Mouse (Mus musculus): ENCODE measurements at regions not wholly inside any gene's neighbourhood (a gene's known extent, or its start where the extent isn't known, plus 50 kb on each side); places are given as distances from the start of the nearest gene placed in this dataset.

DNA sequence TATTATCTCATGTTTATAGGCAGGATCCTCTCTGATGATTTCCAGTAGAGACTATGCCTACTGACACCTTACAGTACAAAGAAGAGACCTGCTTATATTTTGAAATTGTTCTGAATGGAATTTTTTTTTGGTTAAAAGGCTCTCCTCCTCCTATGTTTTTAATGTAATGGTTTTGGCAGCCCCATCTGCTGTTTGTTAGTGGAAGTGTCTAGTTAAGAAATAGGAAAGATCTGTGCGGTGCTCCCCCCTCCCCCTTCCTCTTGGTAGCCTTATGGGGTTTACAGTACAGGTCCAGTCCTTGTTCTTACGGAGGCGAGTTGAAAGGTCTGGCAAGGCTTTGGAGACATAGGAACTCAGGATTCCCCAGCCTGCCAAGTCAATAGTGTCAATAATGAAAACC, 334.0 kb upstream of the Mki67 start:
- Histone ChIP-seq H3K27me3 (peaks cover 5% of the 10 kb centered on the region; the same call in 1 of the 2 replicates), H3K4me3 (no peak overlapping the region), H3K9me3 (replicated peaks) (no peaks in the 10 kb centered on the region), H3K9ac (no peak overlapping the region), H3K36me3 (no peaks in the 10 kb centered on the region), H3K27ac (no peak overlapping the region), H3K4me1 (replicated peaks) (peaks cover 39% of the 10 kb centered on the region), H3K4me2 (no peak overlapping the region)
- WGBS, result 52% methylated on average over 3 of the region's 3 CpGs
- no peak for ATAC-seq (replicated peaks; ENCODE audit: insufficient number of reproducible peaks, insufficient read depth, low FRiP score, low read depth)

- Histone ChIP-seq H3K27me3 (no peaks in the 10 kb centered on the region), H3K4me3 (no peak overlapping the region), H3K36me3 (no peaks in the 10 kb centered on the region), H3K4me2 (no peak overlapping the region), H3K27ac (no peak overlapping the region), H3K9ac (no peak overlapping the region), H3K4me1 (replicated peaks) (peaks cover 20% of the 10 kb centered on the region), H3K9me3 (replicated peaks) (no peaks in the 10 kb centered on the region)
- no peak for ATAC-seq (replicated peaks; ENCODE audit: insufficient number of reproducible peaks, insufficient read depth, low FRiP score, low read depth)
- 58% methylated on average over 16 of the region's 16 CpGs for WGBS
Observed at GRCm38 (mm10) chr7:136056876-136057484, 340.8 kb upstream of the Mki67 start.

DNA sequence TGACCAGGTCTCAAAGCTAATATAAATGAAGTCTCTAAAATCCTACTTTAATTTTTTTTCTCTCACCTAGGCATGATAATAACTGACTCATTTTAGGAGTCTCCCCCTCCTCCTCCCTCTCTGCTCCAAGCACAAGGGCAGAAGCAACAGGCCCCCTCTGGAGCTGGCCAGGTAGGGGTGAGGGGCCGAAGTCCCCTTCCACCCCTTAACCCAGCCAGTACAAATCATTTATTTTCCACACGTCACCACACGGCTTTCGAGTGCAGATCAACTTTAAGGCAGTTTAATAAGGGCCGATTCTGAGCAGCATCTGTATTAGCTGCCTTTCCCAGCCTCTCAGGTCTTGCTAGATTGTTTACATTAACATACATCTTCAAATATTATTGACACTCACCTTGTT, 342.2 kb upstream of the Mki67 start:
- ATAC-seq (replicated peaks; ENCODE audit: insufficient number of reproducible peaks, insufficient read depth, low FRiP score, low read depth), result no peak

DNA sequence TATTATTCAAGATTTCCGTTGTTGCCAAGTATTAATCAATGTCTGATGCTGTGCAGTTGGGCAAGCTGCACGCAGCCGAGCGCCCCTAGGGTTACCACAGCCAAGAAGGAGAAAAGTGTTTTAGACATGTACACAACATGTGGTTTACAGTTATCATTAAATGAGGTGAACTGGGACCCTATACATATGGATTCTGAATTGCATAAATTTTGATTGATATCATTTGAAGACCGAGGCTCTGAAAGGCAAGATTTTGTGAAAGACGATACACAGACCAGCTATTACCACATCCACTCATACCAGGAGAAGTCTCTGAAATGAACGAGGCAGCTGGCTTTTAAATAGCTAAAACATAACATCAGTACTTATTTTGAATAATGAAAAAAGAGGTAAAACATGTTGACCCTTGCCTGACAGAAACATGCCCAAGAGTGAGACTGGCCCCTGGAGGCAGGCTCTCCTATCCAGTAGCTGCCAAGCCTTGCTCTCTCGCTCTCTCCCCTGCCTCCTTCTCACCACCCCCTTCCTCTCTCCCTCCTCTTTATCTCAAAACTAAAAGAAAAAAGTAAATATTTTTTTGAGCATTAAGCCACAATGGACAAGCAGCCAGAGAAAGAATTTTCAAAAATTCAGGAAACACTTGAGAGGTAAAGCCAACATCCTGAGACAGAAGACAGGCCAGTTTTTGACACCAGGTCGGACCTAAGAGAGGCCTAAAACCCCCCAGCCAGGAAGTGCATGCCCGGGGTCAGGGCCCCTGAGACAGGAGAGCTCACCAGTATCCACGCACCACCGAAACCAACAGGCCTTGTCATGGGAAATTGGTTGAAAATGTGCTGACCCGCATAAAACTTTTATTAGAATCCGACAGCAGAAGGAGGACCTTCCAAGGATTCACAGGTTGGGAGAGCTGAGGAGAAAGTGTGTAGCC, 342.9 kb upstream of the Mki67 start:
- no peak overlapping the region for H3K4me3 ChIP-seq
- no peak for ATAC-seq (replicated peaks; ENCODE audit: insufficient number of reproducible peaks, insufficient read depth, low FRiP score, low read depth)
- no peaks in the 10 kb centered on the region for H3K27me3 ChIP-seq
- H3K9ac ChIP-seq, result no peak overlapping the region
- H3K4me2 ChIP-seq, result no peak overlapping the region
- no peaks in the 10 kb centered on the region for H3K9me3 ChIP-seq (replicated peaks)
- H3K4me1 ChIP-seq (replicated peaks), result peaks cover 21% of the 10 kb centered on the region
- H3K27ac ChIP-seq, result peak overlapping the region; percentile 6; the same call in 1 of the 2 replicates
- WGBS, result 63% methylated on average over 14 of the region's 14 CpGs
- H3K36me3 ChIP-seq, result no peaks in the 10 kb centered on the region

More for the DNA sequence above, 342.2 kb upstream of the Mki67 start:
- peaks cover 21% of the 10 kb centered on the region for H3K4me1 ChIP-seq (replicated peaks)
- no peak overlapping the region for H3K9ac ChIP-seq
- no peaks in the 10 kb centered on the region for H3K27me3 ChIP-seq
- no peak overlapping the region for H3K27ac ChIP-seq
- no peaks in the 10 kb centered on the region for H3K9me3 ChIP-seq (replicated peaks)
- H3K4me3 ChIP-seq, result no peak overlapping the region
- WGBS, result 56% methylated on average over 5 of the region's 5 CpGs
- H3K4me2 ChIP-seq, result no peak overlapping the region
- no peaks in the 10 kb centered on the region for H3K36me3 ChIP-seq

DNA sequence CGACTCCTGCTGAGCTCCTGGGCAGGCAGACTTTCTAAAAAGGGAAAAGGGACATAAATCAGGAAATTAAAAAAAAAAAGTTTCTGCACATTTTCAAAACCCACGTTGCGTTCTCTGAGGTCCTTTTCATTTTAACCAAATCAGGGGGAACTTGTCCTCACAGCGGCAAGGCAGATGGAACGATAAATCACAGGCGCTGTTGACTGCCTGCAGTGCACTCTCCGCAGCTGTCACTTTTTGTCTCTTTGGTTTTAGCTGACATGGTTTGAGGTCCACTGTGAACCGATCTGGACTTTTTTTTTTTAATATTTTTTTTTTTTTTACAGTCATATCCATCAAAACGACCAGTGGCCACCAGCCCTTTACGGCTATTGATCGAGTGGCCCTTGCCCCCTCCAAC, 343.7 kb upstream of the Mki67 start:
- Histone ChIP-seq H3K27ac (peak overlapping the region; percentile 6; the same call in 1 of the 2 replicates), H3K9ac (no peak overlapping the region), H3K4me2 (peak overlapping the region; percentile 65; the same call in 1 of the 2 replicates), H3K4me1 (replicated peaks) (peaks cover 21% of the 10 kb centered on the region), H3K36me3 (no peaks in the 10 kb centered on the region), H3K9me3 (replicated peaks) (no peaks in the 10 kb centered on the region), H3K4me3 (no peak overlapping the region), H3K27me3 (no peaks in the 10 kb centered on the region)
- no peak for ATAC-seq (replicated peaks; ENCODE audit: insufficient number of reproducible peaks, insufficient read depth, low FRiP score, low read depth)
- 53% methylated on average over 11 of the region's 11 CpGs for WGBS

- Histone ChIP-seq H3K27me3 (no peaks in the 10 kb centered on the region), H3K36me3 (no peaks in the 10 kb centered on the region), H3K4me2 (peak overlapping the region; percentile 65), H3K4me1 (replicated peaks) (peaks cover 21% of the 10 kb centered on the region), H3K9me3 (replicated peaks) (no peaks in the 10 kb centered on the region), H3K27ac (peak overlapping the region; percentile 59), H3K9ac (peak overlapping the region; percentile 34), H3K4me3 (peak overlapping the region; percentile 42)
- 9% methylated on average over 29 of the region's 29 CpGs for WGBS
- ATAC-seq (replicated peaks; ENCODE audit: insufficient number of reproducible peaks, insufficient read depth, low FRiP score, low read depth), result no peak; the same call in 1 of the 2 replicates
Observed at GRCm38 (mm10) chr7:136060339-136061073, 344.3 kb upstream of the Mki67 start.

GRCm38 (mm10) chr7:136062658-136063057, 346.5 kb upstream of the Mki67 start:
- Histone ChIP-seq H3K36me3 (no peaks in the 10 kb centered on the region), H3K4me3 (no peak overlapping the region), H3K9me3 (replicated peaks) (no peaks in the 10 kb centered on the region), H3K4me1 (replicated peaks) (peaks cover 21% of the 10 kb centered on the region), H3K9ac (no peak overlapping the region), H3K27me3 (no peaks in the 10 kb centered on the region), H3K27ac (no peak overlapping the region), H3K4me2 (no peak overlapping the region)
- no peak for ATAC-seq (replicated peaks; ENCODE audit: insufficient number of reproducible peaks, insufficient read depth, low FRiP score, low read depth)
- whole genome bisulfite sequencing, result 50% methylated on average over 5 of the region's 5 CpGs

DNA sequence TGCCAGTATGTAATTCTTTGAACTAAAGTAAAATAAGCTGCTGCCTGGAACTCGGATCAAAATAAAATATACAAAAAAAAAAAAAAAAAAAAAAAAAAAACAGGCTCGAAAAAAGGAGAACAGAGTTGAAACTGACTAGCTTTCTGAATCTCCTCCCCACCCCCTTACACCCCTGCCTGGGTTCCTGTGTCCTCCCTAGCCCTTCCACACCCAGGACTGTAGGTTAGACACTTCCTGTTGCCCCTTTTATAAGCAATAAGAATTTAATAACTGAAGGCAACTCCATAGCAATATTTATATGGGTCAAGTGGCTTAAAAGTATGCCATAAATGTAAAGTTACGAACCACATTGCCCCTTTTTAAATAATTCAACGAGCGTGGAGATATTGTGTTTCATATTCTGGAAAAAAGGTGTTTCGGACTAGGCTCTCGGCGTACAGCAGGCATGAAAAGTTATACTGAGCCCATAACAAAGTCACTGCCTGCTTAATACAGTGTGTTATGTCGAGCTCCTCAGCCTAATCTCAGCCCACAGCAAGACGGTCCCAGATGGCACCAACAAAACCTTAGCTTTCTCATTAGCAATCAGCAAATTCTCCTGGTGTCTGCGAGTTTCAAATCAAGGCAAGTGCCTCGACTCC, 349.0 kb upstream of the Mki67 start:
- Histone ChIP-seq H3K27ac (no peak overlapping the region), H3K9me3 (replicated peaks) (no peaks in the 10 kb centered on the region), H3K4me2 (no peak overlapping the region), H3K4me1 (replicated peaks) (peaks cover 9% of the 10 kb centered on the region), H3K4me3 (no peak overlapping the region), H3K27me3 (no peaks in the 10 kb centered on the region), H3K36me3 (no peaks in the 10 kb centered on the region), H3K9ac (no peak overlapping the region)
- no peak for ATAC-seq (replicated peaks; ENCODE audit: insufficient number of reproducible peaks, insufficient read depth, low FRiP score, low read depth)
- 71% methylated on average over 12 of the region's 12 CpGs for WGBS

DNA sequence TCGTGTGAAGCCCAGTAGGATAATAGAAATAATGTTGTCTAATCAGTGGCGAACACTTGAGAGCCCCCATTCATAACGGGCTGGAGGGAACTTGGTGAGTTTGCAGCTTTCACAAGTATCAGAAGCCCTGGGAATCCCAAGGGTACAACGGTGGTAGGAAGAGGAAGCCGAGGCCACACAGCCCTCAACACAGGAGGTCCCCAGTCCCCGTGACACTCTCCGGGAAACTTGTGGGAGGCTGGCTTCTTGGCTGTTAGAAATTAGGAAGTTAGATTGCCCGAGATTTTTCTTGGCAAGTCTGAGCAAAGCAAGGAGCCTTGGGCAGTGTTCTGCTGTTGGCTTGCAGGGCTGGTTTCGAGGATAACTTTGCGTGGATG, 349.5 kb upstream of the Mki67 start:
- Histone ChIP-seq H3K27ac (no peak overlapping the region), H3K27me3 (no peaks in the 10 kb centered on the region), H3K4me2 (no peak overlapping the region), H3K9ac (no peak overlapping the region), H3K4me3 (no peak overlapping the region), H3K9me3 (replicated peaks) (no peaks in the 10 kb centered on the region), H3K36me3 (no peaks in the 10 kb centered on the region), H3K4me1 (replicated peaks) (peaks cover 12% of the 10 kb centered on the region)
- 38% methylated on average over 10 of the region's 10 CpGs for WGBS
- no peak for ATAC-seq (replicated peaks; ENCODE audit: insufficient number of reproducible peaks, insufficient read depth, low FRiP score, low read depth)

DNA sequence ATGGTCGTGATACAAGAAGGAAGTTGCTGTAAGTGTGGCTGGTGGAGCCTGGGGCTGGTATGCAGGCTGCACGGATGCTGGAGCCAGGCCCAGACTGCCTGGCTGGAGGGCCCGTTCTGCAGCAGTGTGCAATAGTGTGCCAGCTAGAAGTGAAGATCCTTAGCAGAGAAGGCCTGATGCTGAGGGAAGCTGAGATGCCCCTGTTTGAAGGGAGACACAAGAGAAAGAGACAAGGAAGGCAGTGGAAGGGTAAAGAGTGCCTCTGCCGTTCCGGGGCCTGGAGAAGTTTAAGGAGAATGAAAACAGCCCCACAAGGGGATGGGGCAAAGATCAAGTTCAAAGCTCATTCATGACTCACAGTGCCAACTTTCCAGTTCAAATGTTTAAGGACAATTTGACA, 354.7 kb upstream of the Mki67 start:
- peak; percentile 81 for ATAC-seq (replicated peaks; ENCODE audit: insufficient number of reproducible peaks, insufficient read depth, low FRiP score, low read depth)
- Histone ChIP-seq H3K27ac (peak overlapping the region; percentile 46; the same call in 1 of the 2 replicates), H3K4me3 (no peak overlapping the region), H3K27me3 (no peaks in the 10 kb centered on the region), H3K9me3 (replicated peaks) (no peaks in the 10 kb centered on the region), H3K4me1 (replicated peaks) (peaks cover 16% of the 10 kb centered on the region), H3K9ac (no peak overlapping the region), H3K4me2 (no peak overlapping the region; the same call in 1 of the 2 replicates), H3K36me3 (no peaks in the 10 kb centered on the region)
- WGBS, result 29% methylated on average over 5 of the region's 5 CpGs

DNA sequence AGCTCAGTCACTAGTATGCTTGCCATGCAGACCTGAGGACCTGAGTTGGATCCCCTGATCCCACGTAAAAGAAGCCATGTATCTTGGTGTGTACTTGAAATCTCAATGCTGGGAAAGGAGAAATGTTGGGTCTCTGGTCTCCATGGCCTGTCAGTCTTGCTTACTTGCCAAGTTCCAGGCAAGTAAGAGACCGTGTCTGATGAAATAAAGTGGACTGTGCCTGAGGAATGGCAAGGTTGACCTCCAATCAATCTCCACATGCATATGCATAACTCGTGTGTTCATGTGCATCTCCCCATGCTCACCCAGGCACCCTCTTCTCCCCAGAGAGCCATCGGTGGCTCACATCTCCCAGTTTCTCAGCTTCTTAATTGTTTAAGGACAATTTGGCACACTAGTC, 355.2 kb upstream of the Mki67 start:
- H3K9ac ChIP-seq, result no peak overlapping the region
- no peak overlapping the region for H3K4me2 ChIP-seq
- no peaks in the 10 kb centered on the region for H3K9me3 ChIP-seq (replicated peaks)
- H3K36me3 ChIP-seq, result no peaks in the 10 kb centered on the region
- H3K27me3 ChIP-seq, result no peaks in the 10 kb centered on the region
- no peak for ATAC-seq (replicated peaks; ENCODE audit: insufficient number of reproducible peaks, insufficient read depth, low FRiP score, low read depth)
- H3K27ac ChIP-seq, result no peak overlapping the region; the same call in 1 of the 2 replicates
- peaks cover 16% of the 10 kb centered on the region for H3K4me1 ChIP-seq (replicated peaks)
- 73% methylated on average over 4 of the region's 4 CpGs for WGBS
- H3K4me3 ChIP-seq, result no peak overlapping the region

Measured in heart, embryonic 15.5 days (tissue).